18 mouse cellular contexts compared by ENCODE assay signal in the genomic region with DNA sequence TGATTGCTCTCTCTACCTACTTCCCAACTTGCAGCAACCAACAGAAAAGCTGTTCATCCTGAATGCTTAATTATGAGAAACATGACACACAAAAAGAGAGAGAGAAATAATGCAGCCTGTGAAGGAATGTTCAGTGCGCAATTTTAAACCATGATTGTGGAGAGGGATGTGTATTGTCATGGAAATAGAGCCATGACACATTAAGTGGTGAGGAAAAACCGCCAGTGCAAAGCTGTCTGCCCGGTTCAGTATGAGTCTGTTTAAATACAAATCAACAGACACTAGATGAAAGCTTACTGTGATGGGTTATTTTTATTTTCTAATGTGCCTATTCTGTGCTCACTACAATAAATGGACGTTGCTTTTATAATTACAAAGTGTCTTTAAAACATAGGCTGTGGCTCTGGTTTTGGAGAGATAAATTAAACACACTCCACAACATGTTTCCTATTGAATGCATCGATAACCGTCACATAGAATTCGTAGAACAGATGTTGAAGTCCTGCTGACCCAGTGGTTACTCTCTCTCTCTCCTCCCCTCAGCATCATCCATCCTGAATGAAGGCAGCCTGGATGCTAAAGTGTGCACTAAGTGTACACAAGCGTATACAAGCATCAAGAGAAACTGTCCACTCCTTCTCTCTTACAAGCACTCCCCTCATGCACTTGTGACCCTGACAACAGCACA.
DNase-seq lines count a peak whose midpoint lies in the region; ATAC-seq lines count a peak whose summit lies in the region.
"Had no signal": no experiment of that assay in that cellular context is flagged by ENCODE, and none has a peak within 500 bp of the region (broad histone marks: within the 10 kb centered on the region; RNA-seq: fewer than 3 reads in every experiment).

No protein-coding gene starts in this region.

- H3K9me3 ChIP-seq in hindbrain, embryonic 10.5 days, result no peaks in the 10 kb centered on the region
- no peaks in the 10 kb centered on the region for H3K9me3 ChIP-seq in hindbrain, embryonic 12.5 days (replicated peaks)
- H3K9me3 ChIP-seq in liver, embryonic 11.5 days (ENCODE audit: control insufficient read depth, low read length), result no peaks in the 10 kb centered on the region
- no peaks in the 10 kb centered on the region for H3K9me3 ChIP-seq in midbrain, embryonic 15.5 days
- H3K9me3 ChIP-seq: heart, embryonic 15.5 days; neural tube, embryonic 12.5 days had no signal

- no peak for ATAC-seq in hindbrain, embryonic 12.5 days (ENCODE audit: low FRiP score)
- ATAC-seq in liver, embryonic 11.5 days (replicated peaks; ENCODE audit: low FRiP score), result peak; percentile 30
- no peak for ATAC-seq in midbrain, embryonic 15.5 days (replicated peaks)
- ATAC-seq: intestine, postnatal 0 days had no signal

- WGBS in hindbrain, embryonic 10.5 days, result 65% methylated on average over 8 of the region's 8 CpGs
- 57% methylated on average over 8 of the region's 8 CpGs for WGBS in hindbrain, embryonic 12.5 days
- WGBS in liver, embryonic 11.5 days, result 48% methylated on average over 8 of the region's 8 CpGs
- 39% methylated on average over 8 of the region's 8 CpGs for WGBS in midbrain, embryonic 15.5 days

- H3K36me3 ChIP-seq in hindbrain, embryonic 10.5 days, result no peaks in the 10 kb centered on the region
- H3K36me3 ChIP-seq in hindbrain, embryonic 12.5 days, result no peaks in the 10 kb centered on the region
- H3K36me3 ChIP-seq in liver, embryonic 11.5 days (ENCODE audit: control insufficient read depth, insufficient read depth, low read length), result no peaks in the 10 kb centered on the region
- no peaks in the 10 kb centered on the region for H3K36me3 ChIP-seq in midbrain, embryonic 15.5 days (replicated peaks)
- H3K36me3 ChIP-seq: heart, embryonic 15.5 days; neural tube, embryonic 12.5 days had no signal

- peaks cover 12% of the 10 kb centered on the region for H3K4me1 ChIP-seq in hindbrain, embryonic 10.5 days (replicated peaks)
- H3K4me1 ChIP-seq in hindbrain, embryonic 12.5 days, result 0 out of 2 replicates have a peak, but pooled peaks cover 4% of the 10 kb centered on the region
- H3K4me1 ChIP-seq in liver, embryonic 11.5 days (replicated peaks; ENCODE audit: control insufficient read depth, insufficient read depth, low read length), result peaks cover 11% of the 10 kb centered on the region
- peaks cover 8% of the 10 kb centered on the region; the same call in 1 of the 2 replicates for H3K4me1 ChIP-seq in midbrain, embryonic 15.5 days
- H3K4me1 ChIP-seq: heart, embryonic 15.5 days had no signal

- 0 out of 2 replicates have a peak overlapping the region, but pooled peaks have one; percentile 18 for H3K27ac ChIP-seq in hindbrain, embryonic 10.5 days
- H3K27ac ChIP-seq in hindbrain, embryonic 12.5 days, result no peak overlapping the region
- H3K27ac ChIP-seq in liver, embryonic 11.5 days (ENCODE audit: low read depth, low read length), result 0 out of 2 replicates have a peak overlapping the region, but pooled peaks have one; percentile 32
- H3K27ac ChIP-seq in midbrain, embryonic 15.5 days, result peak overlapping the region; percentile 21; the same call in 1 of the 2 replicates
- H3K27ac ChIP-seq: heart, embryonic 15.5 days; hindbrain, embryonic 14.5 days; neural tube, embryonic 12.5 days; stomach, postnatal 0 days had no signal

- no peak overlapping the region for H3K4me3 ChIP-seq in hindbrain, embryonic 10.5 days
- H3K4me3 ChIP-seq in hindbrain, embryonic 12.5 days, result no peak overlapping the region
- no peak overlapping the region for H3K4me3 ChIP-seq in liver, embryonic 11.5 days (ENCODE audit: low read depth, low read length)
- H3K4me3 ChIP-seq in midbrain, embryonic 15.5 days, result no peak overlapping the region
- H3K4me3 ChIP-seq: heart, embryonic 15.5 days; neural tube, embryonic 12.5 days had no signal

- no peak overlapping the region for H3K9ac ChIP-seq in hindbrain, embryonic 12.5 days
- no peak overlapping the region for H3K9ac ChIP-seq in liver, embryonic 11.5 days (ENCODE audit: low read depth, low read length)
- no peak overlapping the region for H3K9ac ChIP-seq in midbrain, embryonic 15.5 days
- H3K9ac ChIP-seq: heart, embryonic 15.5 days; hindbrain, embryonic 14.5 days; neural tube, embryonic 12.5 days had no signal

- no peak overlapping the region for H3K4me2 ChIP-seq in hindbrain, embryonic 12.5 days (replicated peaks)
- peak overlapping the region; percentile 55 for H3K4me2 ChIP-seq in liver, embryonic 11.5 days
- H3K4me2 ChIP-seq in midbrain, embryonic 15.5 days, result no peak overlapping the region
- H3K4me2 ChIP-seq: heart, embryonic 15.5 days; hindbrain, embryonic 14.5 days; neural tube, embryonic 12.5 days had no signal

- no peak for DNase-seq in hindbrain, embryonic 10.5 days (ENCODE audit: low spot score)
- peak; percentile 3 for DNase-seq in retina, postnatal 1 day
- DNase-seq in retina, embryonic 14.5 days (ENCODE audit: low spot score), result no peak
- no peak for DNase-seq in liver, embryonic 11.5 days (ENCODE audit: low spot score)
- DNase-seq in cerebellum, adult 11-12 months, result no peak
- DNase-seq in adrenal gland, postnatal 36 days, result no peak
- DNase-seq: adrenal gland, adult 8-10 months; cerebellum, postnatal 25 days; gastrocnemius, postnatal 36 days; kidney, postnatal 36 days; spleen, adult 18-20 months had no signal

- H3K27me3 ChIP-seq in hindbrain, embryonic 10.5 days (ENCODE audit: insufficient read depth, poor library complexity, severe bottlenecking), result no peaks in the 10 kb centered on the region
- no peaks in the 10 kb centered on the region for H3K27me3 ChIP-seq in hindbrain, embryonic 12.5 days
- no peaks in the 10 kb centered on the region for H3K27me3 ChIP-seq in liver, embryonic 11.5 days (replicated peaks; ENCODE audit: control insufficient read depth, insufficient read depth, low read length)
- no peaks in the 10 kb centered on the region for H3K27me3 ChIP-seq in midbrain, embryonic 15.5 days (replicated peaks)
- H3K27me3 ChIP-seq: heart, embryonic 15.5 days; neural tube, embryonic 12.5 days had no signal
